Mouse (Mus musculus): ENCODE data around the gene Fxyd4. TPM values are rescaled to one million over a fixed set of nuclear protein-coding genes. Genes with fewer than 3 reads are reported as not detected.
A peak's percentile ranks its signal among the peaks of the same experiment; 100 is the strongest.

The Fxyd4 gene
- polyA plus RNA-seq, 1 experiment, result not detected

DNA sequence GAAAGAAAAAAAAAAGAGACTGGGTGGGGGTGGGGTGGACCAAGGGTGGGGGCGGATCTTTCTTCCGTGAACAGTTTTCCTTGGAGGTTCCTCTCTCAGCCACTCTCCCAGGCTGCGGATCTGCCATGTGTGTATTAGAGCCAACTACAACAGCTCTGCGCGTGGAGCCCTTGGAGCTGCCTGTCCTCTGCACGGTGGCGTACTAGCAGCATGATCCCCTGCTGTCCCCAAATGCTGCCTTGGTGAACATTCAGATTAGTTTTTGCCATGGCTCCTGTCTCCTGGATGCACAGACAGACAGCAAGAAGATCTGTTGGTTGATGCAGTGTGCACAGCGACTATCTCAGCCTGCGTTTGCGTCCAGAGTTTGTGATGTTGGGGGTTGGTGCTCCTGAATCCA is 5.3 kb upstream of the Fxyd4 start:
- H3K4me1 ChIP-seq (ENCODE audit: control insufficient read depth, insufficient read depth, low read length), result no peaks in the 10 kb centered on the region
- TF ChIP-seq CTCF (IDR thresholded peaks at IDR 0.05; ENCODE audit: control insufficient read depth, insufficient read depth, low read length) (no peak), POLR2A (IDR thresholded peaks at IDR 0.05; ENCODE audit: borderline replicate concordance, control insufficient read depth, low read depth, low read length) (no peak)
- 85% methylated on average over 10 of the region's 10 CpGs for WGBS
- H3K27ac ChIP-seq (ENCODE audit: control insufficient read depth, insufficient read depth, low read depth, low read length, poor library complexity), result no peak overlapping the region
- no peak overlapping the region for H3K4me3 ChIP-seq (replicated peaks; ENCODE audit: control insufficient read depth, low read depth, low read length)

DNA sequence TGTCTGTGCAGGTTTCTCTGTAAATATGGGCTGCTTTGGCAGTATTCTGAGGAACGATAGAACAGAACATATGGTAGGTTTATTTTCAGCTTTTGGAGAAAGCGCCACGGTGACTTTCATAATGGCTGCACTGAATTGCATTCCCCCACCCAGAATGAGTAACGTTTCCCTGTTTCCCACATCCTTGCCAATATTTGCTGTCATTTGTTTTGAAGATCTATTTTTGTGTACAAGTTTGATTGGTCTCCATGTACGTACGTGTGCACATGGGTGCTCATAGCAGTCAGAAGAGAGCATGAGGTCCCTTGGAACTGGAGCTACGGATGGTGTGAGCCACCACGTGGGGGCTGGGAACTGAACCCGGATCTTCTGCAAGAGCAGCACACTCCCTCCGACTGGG is 1.5 kb upstream of the Fxyd4 start:
- peaks cover 3% of the 10 kb centered on the region; the same call in 1 of the 2 replicates for H3K4me1 ChIP-seq (ENCODE audit: control insufficient read depth, insufficient read depth, low read length)
- 83% methylated on average over 10 of the region's 10 CpGs for WGBS
- no peak overlapping the region for H3K4me3 ChIP-seq (replicated peaks; ENCODE audit: control insufficient read depth, low read depth, low read length)
- no peak overlapping the region for H3K27ac ChIP-seq (ENCODE audit: control insufficient read depth, insufficient read depth, low read depth, low read length, poor library complexity)
- TF ChIP-seq POLR2A (IDR thresholded peaks at IDR 0.05; ENCODE audit: borderline replicate concordance, control insufficient read depth, low read depth, low read length) (no peak), CTCF (IDR thresholded peaks at IDR 0.05; ENCODE audit: control insufficient read depth, insufficient read depth, low read length) (no peak)

DNA sequence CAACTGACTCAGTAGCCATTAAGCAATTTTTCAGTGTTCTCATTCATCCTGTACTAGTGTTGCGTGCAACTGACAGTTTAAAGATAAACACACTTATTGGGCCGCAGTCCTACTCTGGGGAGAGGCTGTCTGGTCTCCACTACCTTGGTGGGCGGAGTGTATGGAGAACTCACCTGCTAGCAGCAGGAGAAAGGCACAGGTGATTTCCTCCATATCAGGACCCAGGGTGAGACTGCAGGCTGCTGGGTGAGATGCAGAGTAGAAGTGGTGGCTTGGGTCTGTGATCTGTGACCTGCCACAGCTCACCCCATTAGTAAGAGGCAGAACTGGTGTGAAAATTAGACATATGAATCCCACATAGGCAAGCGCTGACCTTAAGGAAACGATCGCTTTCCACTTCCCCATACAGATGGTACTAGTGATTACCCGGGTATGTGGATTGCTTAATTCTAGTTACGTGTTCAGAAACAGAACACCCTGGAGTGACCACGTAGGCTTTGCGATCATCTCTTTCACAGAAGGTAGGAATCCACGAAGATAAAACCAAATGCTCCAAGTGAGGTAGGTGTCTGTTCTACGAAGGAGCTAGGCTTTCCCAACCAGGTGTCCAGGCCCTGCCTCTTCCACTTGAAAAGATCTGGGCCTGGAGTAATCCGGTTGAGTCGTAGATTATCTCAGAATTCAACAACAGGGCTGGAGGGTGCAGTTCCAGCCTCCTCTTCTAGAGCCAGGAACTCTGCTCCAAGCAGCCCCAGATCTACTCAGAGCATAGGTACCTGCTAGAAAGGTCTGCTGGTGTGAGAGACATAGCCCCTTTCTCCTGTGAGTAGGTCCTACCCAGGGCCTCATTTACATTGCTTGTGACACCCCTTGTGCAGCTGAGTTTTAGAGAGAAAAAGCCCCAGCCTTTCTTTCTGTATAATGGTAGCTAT is 1.5 kb downstream of the Fxyd4 start:
- Histone ChIP-seq H3K27ac (ENCODE audit: control insufficient read depth, insufficient read depth, low read depth, low read length, poor library complexity) (no peak overlapping the region), H3K4me3 (replicated peaks; ENCODE audit: control insufficient read depth, low read depth, low read length) (no peak overlapping the region), H3K4me1 (ENCODE audit: control insufficient read depth, insufficient read depth, low read length) (peaks cover 3% of the 10 kb centered on the region; the same call in 1 of the 2 replicates)
- 47% methylated on average over 14 of the region's 14 CpGs for WGBS
- TF ChIP-seq POLR2A (IDR thresholded peaks at IDR 0.05; ENCODE audit: borderline replicate concordance, control insufficient read depth, low read depth, low read length), result no peak
- TF ChIP-seq CTCF (IDR thresholded peaks at IDR 0.05; ENCODE audit: control insufficient read depth, insufficient read depth, low read length), result no peak

DNA sequence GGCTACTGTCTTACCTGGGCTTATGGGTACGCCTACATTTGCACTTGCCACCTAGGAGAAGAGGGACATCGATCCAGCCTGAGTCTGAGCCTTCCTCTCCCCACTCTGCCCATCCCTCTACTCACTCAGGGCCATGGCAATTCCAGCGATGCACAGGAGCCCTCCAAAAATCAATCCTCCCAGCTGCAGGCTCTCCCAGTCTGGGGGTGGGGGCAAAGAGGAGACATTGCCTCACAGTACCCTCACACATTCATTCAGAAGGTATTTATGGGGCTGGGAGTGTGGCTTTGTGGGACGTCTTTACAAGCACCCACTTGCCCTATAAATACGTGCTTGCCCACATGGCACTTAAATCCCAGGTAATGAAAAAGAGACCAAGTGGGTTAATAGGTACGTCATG is 3.2 kb downstream of the Fxyd4 start:
- 85% methylated on average over 6 of the region's 6 CpGs for WGBS
- H3K27ac ChIP-seq (ENCODE audit: control insufficient read depth, insufficient read depth, low read depth, low read length, poor library complexity), result no peak overlapping the region

DNA sequence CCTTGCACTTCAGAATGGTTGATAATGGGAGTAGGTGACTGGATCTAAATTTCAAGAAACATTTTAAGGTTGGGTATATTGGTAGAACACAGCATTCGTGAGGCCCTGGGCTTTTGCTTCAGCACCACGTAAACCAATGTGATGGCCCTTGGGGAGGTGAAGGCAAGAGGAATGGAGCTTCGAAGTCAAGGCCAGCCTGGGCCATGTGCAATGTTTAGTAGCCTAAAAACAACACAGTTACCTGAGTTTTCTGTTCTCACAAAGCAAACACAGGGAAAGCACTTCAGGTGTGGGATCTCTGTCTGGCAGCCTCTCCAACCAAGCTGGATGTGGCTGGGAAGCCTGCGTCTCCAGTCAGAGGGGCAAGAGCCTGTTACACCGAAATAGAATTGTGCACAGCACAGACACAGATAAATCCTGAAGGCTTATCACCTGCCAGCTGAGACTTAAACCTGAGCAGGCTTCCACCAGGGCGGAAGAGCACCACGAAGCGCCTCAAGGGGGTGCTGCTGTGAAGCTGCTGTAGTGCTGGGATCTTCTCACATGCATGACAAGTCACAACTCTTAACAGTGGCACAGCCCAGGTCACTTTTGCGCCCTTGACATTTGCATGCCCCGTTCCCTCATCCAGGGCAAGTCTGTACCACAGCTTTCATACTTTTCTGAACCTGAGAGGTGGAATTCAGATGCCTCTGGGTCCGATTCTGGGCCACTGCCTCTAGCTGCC is 5.0 kb downstream of the Fxyd4 start:
- H3K4me3 ChIP-seq (replicated peaks; ENCODE audit: control insufficient read depth, low read depth, low read length), result no peak overlapping the region
- 56% methylated on average over 11 of the region's 11 CpGs for WGBS
- H3K27ac ChIP-seq (ENCODE audit: control insufficient read depth, insufficient read depth, low read depth, low read length, poor library complexity), result no peak overlapping the region
- TF ChIP-seq POLR2A (IDR thresholded peaks at IDR 0.05; ENCODE audit: borderline replicate concordance, control insufficient read depth, low read depth, low read length), result no peak
- TF ChIP-seq CTCF (IDR thresholded peaks at IDR 0.05; ENCODE audit: control insufficient read depth, insufficient read depth, low read length), result peak; percentile 53; the same call in 1 of the 2 replicates
- peaks cover 3% of the 10 kb centered on the region; the same call in 1 of the 2 replicates for H3K4me1 ChIP-seq (ENCODE audit: control insufficient read depth, insufficient read depth, low read length)

More for the DNA sequence above, 3.2 kb downstream of the Fxyd4 start:
- TF ChIP-seq POLR2A (IDR thresholded peaks at IDR 0.05; ENCODE audit: borderline replicate concordance, control insufficient read depth, low read depth, low read length) (no peak), CTCF (IDR thresholded peaks at IDR 0.05; ENCODE audit: control insufficient read depth, insufficient read depth, low read length) (no peak)
- Histone ChIP-seq H3K4me3 (replicated peaks; ENCODE audit: control insufficient read depth, low read depth, low read length) (no peak overlapping the region), H3K4me1 (ENCODE audit: control insufficient read depth, insufficient read depth, low read length) (peaks cover 3% of the 10 kb centered on the region; the same call in 1 of the 2 replicates)

DNA sequence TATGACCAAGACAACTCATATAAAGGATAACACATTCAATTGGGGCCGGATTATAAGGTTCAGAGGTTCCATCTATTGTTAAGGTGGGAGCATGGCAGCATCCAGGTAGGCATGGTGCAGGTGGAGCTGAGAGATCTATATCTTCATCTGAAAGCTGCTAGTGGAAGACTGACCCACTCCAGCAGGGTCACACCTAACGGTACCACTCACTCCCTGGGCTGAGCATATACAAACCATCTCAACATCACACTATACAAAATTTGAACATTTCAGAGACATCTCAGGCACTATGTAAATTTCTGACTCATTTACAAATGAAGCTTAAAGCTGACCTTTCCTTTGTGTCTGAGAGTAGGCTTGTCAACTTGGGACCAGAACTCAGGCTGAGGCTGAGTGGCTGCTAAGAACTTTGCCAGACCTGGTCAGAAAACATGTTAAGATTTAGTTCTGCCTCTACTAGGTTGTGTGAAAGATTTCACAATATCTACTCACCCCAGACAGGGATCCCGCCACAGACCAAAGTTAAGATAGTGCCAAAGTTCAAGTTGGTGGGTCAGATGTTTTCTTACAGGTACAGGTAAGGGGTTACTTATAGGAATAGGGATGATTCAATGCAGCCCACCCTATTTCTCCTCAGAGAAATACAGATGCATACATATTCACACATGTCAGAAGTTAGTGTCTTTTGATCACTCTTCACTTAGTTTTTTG is 7.4 kb downstream of the Fxyd4 start:
- TF ChIP-seq POLR2A (IDR thresholded peaks at IDR 0.05; ENCODE audit: borderline replicate concordance, control insufficient read depth, low read depth, low read length), result no peak
- no peak for TF ChIP-seq CTCF (IDR thresholded peaks at IDR 0.05; ENCODE audit: control insufficient read depth, insufficient read depth, low read length)
- Histone ChIP-seq H3K27ac (ENCODE audit: control insufficient read depth, insufficient read depth, low read depth, low read length, poor library complexity) (no peak overlapping the region), H3K4me1 (ENCODE audit: control insufficient read depth, insufficient read depth, low read length) (no peaks in the 10 kb centered on the region), H3K4me3 (replicated peaks; ENCODE audit: control insufficient read depth, low read depth, low read length) (no peak overlapping the region)
- 69% methylated on average over 3 of the region's 3 CpGs for WGBS

DNA sequence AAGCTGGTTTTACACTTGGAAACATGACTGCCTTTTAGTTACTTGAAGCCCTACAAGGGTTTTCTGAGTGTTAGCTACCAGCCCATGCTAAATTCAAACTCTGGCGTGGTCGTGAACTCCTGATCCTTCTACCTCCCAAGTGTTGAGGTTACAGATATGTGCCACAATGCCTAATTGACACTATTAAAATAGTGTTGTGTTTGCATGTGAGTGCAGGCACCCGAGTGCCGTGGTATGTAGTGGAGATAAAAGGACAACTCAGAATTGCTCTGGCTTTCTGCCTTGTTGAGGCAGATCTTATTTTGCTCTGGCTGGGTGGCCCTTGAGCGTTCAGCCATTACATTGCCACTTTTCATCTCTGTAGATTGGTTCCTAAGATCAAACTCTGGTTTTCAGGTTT is 8.7 kb downstream of the Fxyd4 start:
- Histone ChIP-seq H3K4me1 (ENCODE audit: control insufficient read depth, insufficient read depth, low read length) (no peaks in the 10 kb centered on the region), H3K4me3 (replicated peaks; ENCODE audit: control insufficient read depth, low read depth, low read length) (no peak overlapping the region), H3K27ac (ENCODE audit: control insufficient read depth, insufficient read depth, low read depth, low read length, poor library complexity) (no peak overlapping the region)
- WGBS, result 78% methylated on average over 5 of the region's 5 CpGs
- TF ChIP-seq CTCF (IDR thresholded peaks at IDR 0.05; ENCODE audit: control insufficient read depth, insufficient read depth, low read length), result no peak
- TF ChIP-seq POLR2A (IDR thresholded peaks at IDR 0.05; ENCODE audit: borderline replicate concordance, control insufficient read depth, low read depth, low read length), result no peak
